21 mouse cellular contexts compared by ENCODE assay signal in the genomic region with DNA sequence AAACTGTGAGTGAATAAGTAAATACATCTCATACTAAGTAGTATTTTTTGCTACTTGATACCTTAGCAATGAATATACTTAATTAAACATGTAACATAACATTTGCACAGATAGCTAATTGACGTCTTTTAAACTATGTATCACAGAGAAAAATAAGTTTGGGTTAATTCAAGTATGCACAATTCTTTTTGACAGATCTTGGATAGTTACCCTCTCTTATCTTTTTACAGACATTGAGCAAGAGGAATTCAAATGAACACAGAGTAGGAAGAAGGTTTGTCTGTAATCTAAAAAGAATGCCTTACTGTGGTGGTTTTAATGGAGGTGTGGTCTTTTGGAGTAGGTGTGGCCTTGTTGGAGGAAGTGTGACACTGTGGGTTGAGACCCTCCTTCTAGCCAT.
"Had no signal": no experiment of that assay in that cellular context is flagged by ENCODE, and none has a peak within 500 bp of the region (broad histone marks: within the 10 kb centered on the region; RNA-seq: fewer than 3 reads in every experiment).

No protein-coding gene starts in this region.

- DNase-seq: cerebellum, adult 8-10 months; cerebellum, adult 9-10 months; cerebellum, adult 9-11 months; cerebellum, postnatal 10 days; cerebellum, postnatal 14 days; cerebellum, postnatal 25 days; cerebellum, postnatal 36 days; embryo, embryonic 11 days; forebrain, postnatal 0 days; gastrocnemius, adult 2 months; gastrocnemius, postnatal 10 days; gastrocnemius, postnatal 14 days; gastrocnemius, postnatal 25 days; gastrocnemius, postnatal 36 days; heart, adult 11 months; heart, adult 18-20 months; heart, adult 2 months had no signal

- ATAC-seq: forebrain, embryonic 13.5 days; forebrain, embryonic 14.5 days; forebrain, embryonic 15.5 days; forebrain, embryonic 16.5 days; forebrain, postnatal 0 days had no signal
